Mouse (Mus musculus): ENCODE results near the gene Olfr229. TPM values are rescaled to one million over a fixed set of nuclear protein-coding genes. Genes with fewer than 3 reads are reported as not detected.

Gene Olfr229
- not detected for polyA plus RNA-seq (2017; shearing (Covaris generic))

GRCm38 (mm10) chr9:39907036-39907435, at the start of gene Olfr229:
TSS of gene Olfr229 (plus strand) at chr9:39907336.

GRCm38 (mm10) chr9:39866122-39866521, 41.0 kb upstream of the Olfr229 start, which contains the start of gene Olfr972:
TSS of gene Olfr972 (plus strand) at chr9:39866422.

GRCm38 (mm10) chr9:39937201-39937600, 30.1 kb downstream of the Olfr229 start, which contains the start of gene Olfr974:
TSS of gene Olfr974 (plus strand) at chr9:39937501.

GRCm38 (mm10) chr9:39951946-39952345, 44.8 kb downstream of the Olfr229 start, which contains the start of gene Olfr975:
TSS of gene Olfr975 (minus strand) at chr9:39952046.

GRCm38 (mm10) chr9:39961033-39961432, 53.9 kb downstream of the Olfr229 start, which contains the start of gene Olfr976:
TSS of gene Olfr976 (minus strand) at chr9:39961133.

Other genes with a start within 250 kb of the Olfr229 start
- gene Olfr963, start 240.1 kb upstream of the Olfr229 start, polyA plus RNA-seq (2017; shearing (Covaris generic)) = not detected
- gene Olfr149, start 200.2 kb upstream of the Olfr229 start, polyA plus RNA-seq (2017; shearing (Covaris generic)) = not detected
- gene Olfr965, start 196.0 kb upstream of the Olfr229 start, polyA plus RNA-seq (2017; shearing (Covaris generic)) = under 1 TPM in 1 of 2 experiments, not detected in 1; 0.12 TPM
- under 1 TPM in 1 of 2 experiments, not detected in 1; 0.17 TPM for gene Olfr150, start 176.4 kb upstream of the Olfr229 start, polyA plus RNA-seq (2017; shearing (Covaris generic))
- under 1 TPM in 1 of 2 experiments, not detected in 1; 0.15 TPM for gene Olfr967, start 161.1 kb upstream of the Olfr229 start, polyA plus RNA-seq (2017; shearing (Covaris generic))
- under 1 TPM in 1 of 2 experiments, not detected in 1; 0.45 TPM for gene Olfr968, start 124.1 kb upstream of the Olfr229 start, polyA plus RNA-seq (2017; shearing (Covaris generic))
- gene Olfr969, start 116.4 kb upstream of the Olfr229 start, polyA plus RNA-seq (2017; shearing (Covaris generic)) = under 1 TPM in 1 of 2 experiments, not detected in 1; 0.39 TPM
- not detected for gene Olfr970, start 98.5 kb upstream of the Olfr229 start, polyA plus RNA-seq (2017; shearing (Covaris generic))
- gene Olfr971, start 70.5 kb upstream of the Olfr229 start, polyA plus RNA-seq (2017; shearing (Covaris generic)) = under 1 TPM in 1 of 2 experiments, not detected in 1; 0.18 TPM
- not detected for gene Olfr972, start 40.9 kb upstream of the Olfr229 start, polyA plus RNA-seq (2017; shearing (Covaris generic))
- under 1 TPM in 1 of 2 experiments, not detected in 1; 0.15 TPM for gene Olfr974, start 30.2 kb downstream of the Olfr229 start, polyA plus RNA-seq (2017; shearing (Covaris generic))
- not detected for gene Olfr975, start 44.7 kb downstream of the Olfr229 start, polyA plus RNA-seq (2017; shearing (Covaris generic))
- not detected for gene Olfr976, start 53.8 kb downstream of the Olfr229 start, polyA plus RNA-seq (2017; shearing (Covaris generic))
- under 1 TPM in 1 of 2 experiments, not detected in 1; 0.49 TPM for gene Olfr978, start 84.8 kb downstream of the Olfr229 start, polyA plus RNA-seq (2017; shearing (Covaris generic))
- gene Olfr979, start 96.1 kb downstream of the Olfr229 start, polyA plus RNA-seq (2017; shearing (Covaris generic)) = not detected
- not detected for gene Olfr980, start 102.2 kb downstream of the Olfr229 start, polyA plus RNA-seq (2017; shearing (Covaris generic))
- under 1 TPM in 1 of 2 experiments, not detected in 1; 0.15 TPM for gene Olfr981, start 114.1 kb downstream of the Olfr229 start, polyA plus RNA-seq (2017; shearing (Covaris generic))
- under 1 TPM; 0.05 to 0.10 TPM for gene Olfr982, start 166.5 kb downstream of the Olfr229 start, polyA plus RNA-seq (2017; shearing (Covaris generic))
- not detected for gene Olfr983, start 186.3 kb downstream of the Olfr229 start, polyA plus RNA-seq (2017; shearing (Covaris generic))
- gene Olfr984, start 206.9 kb downstream of the Olfr229 start, polyA plus RNA-seq (2017; shearing (Covaris generic)) = under 1 TPM in 1 of 2 experiments, not detected in 1; 0.33 TPM
- not detected for gene Olfr985, start 222.8 kb downstream of the Olfr229 start, polyA plus RNA-seq (2017; shearing (Covaris generic))
- not detected for gene Tmem225, start 240.8 kb downstream of the Olfr229 start, polyA plus RNA-seq (2017; shearing (Covaris generic))

Measured in activated CD4-positive, CD25-positive, alpha-beta regulatory T cell (primary cell).